Mouse (Mus musculus): Measurements from ENCODE around the gene Aatk.

- no peak for TF ChIP-seq TAL1 (conservative IDR thresholded peaks at IDR 0.05; ENCODE audit: low read depth, low read length)
- TF ChIP-seq CTCF (IDR thresholded peaks at IDR 0.05; ENCODE audit: low read depth, low read length): no peak
- no peak for TF ChIP-seq GATA1 (IDR thresholded peaks at IDR 0.05; ENCODE audit: borderline replicate concordance, low read length)
- TF ChIP-seq POLR2AphosphoS5 (IDR thresholded peaks at IDR 0.05; ENCODE audit: insufficient replicate concordance, low read depth, low read length): no peak
- no peak for TF ChIP-seq GATA2 (IDR thresholded peaks at IDR 0.05; ENCODE audit: borderline replicate concordance, low read depth, low read length)
Measured at GRCm38 (mm10) chr11:120032052-120032451, 14.9 kb downstream of the Aatk start.

Data from G1E (cell line).